Mouse (Mus musculus) lung, postnatal 4 days (tissue): Measurements from ENCODE around the gene Kcnma1.

Experiments used
- DNase-seq, 2 experiments: peaks; one replicate each; pipeline ENCODE4 v3.0.0; 2021

Kcnma1 gene

DNA sequence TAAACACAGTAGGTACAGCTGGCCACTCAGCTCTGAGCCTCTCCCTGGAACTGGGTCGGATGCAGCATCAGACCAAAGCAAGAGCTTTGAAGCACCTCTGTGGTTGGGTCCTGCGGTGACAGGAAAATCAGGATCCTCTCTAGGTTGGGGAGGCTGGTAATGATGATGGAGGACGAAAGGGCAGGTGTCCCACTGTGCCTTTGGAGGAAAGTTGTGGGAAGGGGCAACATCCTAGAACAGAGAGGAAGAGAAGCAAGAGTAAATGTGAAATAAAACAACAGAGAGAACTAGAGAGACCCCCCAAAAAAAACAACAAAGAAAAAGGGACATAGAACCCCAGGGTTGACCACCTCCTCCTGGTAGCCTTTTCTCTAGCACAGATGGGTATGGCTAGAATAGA lies at the start of gene Kcnma1:
TSS of gene Kcnma1 (minus strand) at position 101 of the 400 bp plus-strand sequence.
- no peak for DNase-seq

GRCm38 (mm10) chr14:24059747-24060146 lies 45.5 kb upstream of the Kcnma1 start:
- peak in 1 of 2 experiments; percentile 38 for DNase-seq

DNA sequence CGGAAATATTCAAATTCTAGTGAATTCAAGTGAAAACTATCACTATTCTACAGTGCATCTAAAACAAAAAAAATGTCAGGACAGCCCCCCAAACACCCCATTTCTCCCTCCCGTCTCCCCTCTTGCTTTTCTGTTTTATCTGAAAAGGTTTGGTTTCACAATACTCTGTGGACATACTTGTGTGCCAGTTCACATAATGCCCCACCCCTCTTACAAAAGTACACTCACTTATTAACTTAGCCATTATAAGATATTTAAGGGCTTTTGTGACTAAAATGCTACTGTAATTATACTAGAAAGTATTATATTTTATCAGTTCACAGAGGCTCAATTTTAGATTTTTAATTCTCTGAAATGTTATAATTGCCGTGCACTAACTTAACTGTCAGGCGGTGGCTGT lies 45.0 kb upstream of the Kcnma1 start:
- no peak for DNase-seq

GRCm38 (mm10) chr14:24051821-24052220 lies 37.5 kb upstream of the Kcnma1 start:
- no peak for DNase-seq

DNA sequence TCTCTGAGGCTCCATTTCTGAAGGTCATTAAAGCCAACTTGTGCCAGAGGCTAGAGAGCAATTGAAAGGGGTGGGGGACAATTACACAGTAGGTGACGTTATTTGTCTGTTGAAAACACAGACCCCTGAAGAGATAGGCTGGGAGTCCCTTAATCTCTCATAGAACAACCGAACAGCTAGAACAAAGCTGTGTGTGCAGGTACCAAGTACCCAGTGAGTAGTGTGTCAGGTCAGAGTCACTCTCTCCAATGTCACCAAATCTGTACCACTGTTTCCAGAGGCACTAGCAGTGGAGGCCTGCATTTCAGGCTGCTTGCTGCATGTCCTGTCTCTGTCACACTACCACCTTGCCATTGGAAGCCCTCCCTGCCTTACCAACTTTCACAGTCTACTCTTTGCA lies 22.3 kb upstream of the Kcnma1 start:
- no peak for DNase-seq

DNA sequence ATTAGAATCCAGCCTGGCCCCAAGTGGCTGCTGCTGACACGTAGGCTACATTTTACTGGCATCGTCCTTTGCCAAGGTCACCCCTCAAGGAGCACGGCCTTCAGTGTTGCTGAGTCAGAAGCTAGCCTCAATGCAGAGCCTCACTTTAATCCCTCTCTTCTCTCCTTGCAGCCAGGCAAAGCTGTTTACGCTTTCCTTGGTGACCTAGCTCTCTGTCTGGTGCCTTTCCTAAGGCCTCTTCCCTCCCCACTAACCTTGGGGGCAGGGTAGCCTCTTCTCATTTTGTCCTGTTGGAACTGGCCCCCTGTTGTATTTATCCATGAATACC lies 21.9 kb upstream of the Kcnma1 start:
- DNase-seq = peak; percentile 5 to 29

DNA sequence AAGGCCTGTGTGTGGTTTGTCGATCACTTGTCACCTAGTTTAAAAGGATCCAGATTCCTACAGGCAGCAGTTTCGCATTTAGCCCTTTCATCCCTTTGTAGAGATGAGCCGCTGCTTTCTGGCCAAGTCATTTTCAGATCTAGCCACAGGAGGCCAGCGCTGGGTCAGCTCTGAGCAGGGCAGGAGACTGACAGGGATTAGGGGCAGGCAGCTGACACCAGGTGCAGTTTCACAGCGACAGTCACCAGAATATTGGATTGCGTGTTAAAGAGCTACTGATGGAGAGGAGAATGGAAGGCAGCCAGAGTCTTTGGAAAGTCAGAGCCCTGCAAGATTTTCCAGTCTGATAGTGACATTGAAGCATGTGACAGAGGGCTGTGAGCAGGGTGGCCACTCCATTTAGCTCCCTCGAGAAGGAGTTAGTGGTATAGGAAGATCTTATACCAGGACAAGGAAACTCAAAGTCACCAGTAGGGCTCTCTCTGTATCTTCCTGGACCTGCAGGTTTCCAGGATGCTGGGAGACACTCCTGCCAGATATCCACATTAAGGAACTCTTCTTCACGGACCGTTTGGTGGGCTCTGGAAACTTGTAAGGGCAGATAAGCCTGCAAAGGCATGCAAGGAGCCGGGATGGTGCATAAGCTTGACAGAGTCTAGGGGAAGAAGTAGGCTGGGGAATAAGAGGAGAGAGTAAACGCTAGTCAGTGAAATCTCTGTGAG lies 21.4 kb upstream of the Kcnma1 start:
- peak in 1 of 2 experiments; percentile 42 for DNase-seq

DNA sequence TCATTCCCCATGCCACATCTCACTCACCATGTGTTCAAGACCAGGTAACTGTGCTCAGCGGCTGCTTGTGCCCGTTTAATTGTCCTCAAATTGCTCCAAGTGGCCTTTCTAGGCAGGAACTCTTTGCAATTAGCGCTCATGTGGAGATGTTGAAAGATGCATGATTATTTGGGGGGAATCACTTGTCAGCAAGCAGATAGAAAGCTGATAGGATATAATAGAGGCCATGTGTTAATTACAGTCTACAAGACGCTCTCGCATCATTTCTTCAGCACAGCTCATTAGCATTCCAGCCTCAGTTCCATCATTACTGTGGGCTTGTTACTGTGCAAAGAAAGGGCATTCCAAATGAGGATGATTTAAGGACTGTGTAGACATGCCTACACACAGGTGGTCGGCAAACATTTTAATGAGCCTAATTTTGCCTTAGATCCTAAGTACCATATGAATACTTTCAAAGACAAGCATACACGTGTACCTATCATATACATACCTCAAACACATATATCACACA lies 18.6 kb upstream of the Kcnma1 start:
- no peak for DNase-seq

DNA sequence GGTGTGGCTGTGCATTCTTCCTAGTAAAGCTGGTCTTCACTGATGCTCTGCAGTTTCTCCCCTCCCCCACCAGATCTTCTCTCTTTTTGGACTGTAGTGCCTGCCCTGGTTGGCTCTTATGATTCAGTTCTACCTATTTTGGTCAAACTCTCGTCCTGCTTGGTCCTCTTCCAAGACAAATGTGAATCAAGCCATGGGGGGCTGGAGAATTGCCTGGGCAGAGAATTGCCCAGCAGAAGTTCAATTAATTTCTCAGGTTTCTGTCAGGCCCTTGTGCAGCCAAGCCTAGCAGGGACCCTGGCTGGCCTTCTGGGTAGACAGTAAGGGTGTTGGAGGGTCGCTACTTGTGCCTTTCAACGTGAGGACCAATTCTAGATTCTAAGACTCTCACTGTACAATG lies 17.9 kb upstream of the Kcnma1 start:
- no peak for DNase-seq

- no peak for DNase-seq
These were observed 6.4 kb upstream of the Kcnma1 start for GRCm38 (mm10) chr14:24020718-24021117.

- no peak for DNase-seq
These were observed 4.3 kb downstream of the Kcnma1 start for GRCm38 (mm10) chr14:24009978-24010377.

DNA sequence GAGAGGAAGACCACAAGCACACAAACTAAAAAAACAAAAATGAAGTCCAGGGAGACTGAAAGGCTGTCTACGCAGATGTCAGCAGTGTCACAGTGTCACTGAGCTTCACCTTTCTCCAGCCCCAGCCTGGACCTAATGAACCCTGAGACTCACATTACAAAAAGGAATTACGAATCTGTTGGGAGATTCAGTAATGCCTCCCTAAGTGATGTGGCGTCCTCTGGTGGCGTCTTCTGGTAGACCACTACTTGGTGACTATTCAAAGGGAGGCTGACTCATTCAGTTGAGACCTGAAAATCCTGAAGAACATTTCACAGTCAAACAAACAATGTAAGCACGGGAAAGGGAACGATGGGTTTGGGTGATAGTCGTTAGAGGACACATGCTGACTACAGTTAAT lies 6.0 kb downstream of the Kcnma1 start:
- peak; percentile 48 to 77 for DNase-seq

DNA sequence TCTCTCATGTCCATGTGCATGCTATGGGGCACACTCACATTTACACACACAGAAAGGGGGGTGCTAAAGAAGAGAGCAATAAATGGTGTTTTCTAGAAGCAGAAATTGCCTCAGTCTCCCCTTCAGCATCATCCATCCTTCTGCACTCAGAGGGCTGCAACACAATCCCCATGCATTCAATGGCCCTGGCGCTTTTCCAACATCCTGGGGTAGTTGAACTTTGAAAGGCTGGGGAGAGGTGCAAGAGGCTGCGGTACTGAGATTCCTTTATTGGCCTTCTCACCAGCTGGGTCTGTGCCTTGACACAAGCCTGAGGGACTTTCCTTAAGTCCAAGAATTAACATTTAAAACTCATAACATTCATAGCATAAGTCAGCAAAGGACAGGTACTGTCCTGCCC lies 8.0 kb downstream of the Kcnma1 start:
- DNase-seq = no peak

GRCm38 (mm10) chr14:24004471-24005271 lies 9.6 kb downstream of the Kcnma1 start:
- DNase-seq = peak; percentile 26 to 47

- peak; percentile 24 to 49 for DNase-seq
These were observed 10.6 kb downstream of the Kcnma1 start for GRCm38 (mm10) chr14:24003450-24004381.

DNA sequence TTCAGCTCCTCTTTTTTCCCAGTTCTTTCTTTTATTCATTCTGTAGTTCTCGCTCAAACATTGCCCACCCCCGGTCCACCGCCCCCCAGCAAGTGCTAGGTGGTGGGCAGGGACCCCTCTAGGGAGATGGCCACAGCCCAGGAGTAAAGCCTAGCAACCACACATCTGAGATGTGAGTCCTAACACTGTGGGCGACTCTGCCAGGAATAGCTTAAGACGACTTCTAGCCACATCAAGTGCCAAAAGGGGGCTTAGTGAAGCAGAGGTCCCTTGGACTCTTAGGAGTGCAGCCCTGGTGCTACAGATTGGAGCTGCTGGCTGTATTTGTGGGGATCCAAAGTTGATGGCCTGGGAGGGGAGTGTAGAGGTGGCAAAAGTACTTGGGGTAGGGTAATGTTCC lies 11.6 kb downstream of the Kcnma1 start:
- no peak for DNase-seq

GRCm38 (mm10) chr14:23997912-23998311 lies 16.4 kb downstream of the Kcnma1 start:
- DNase-seq = peak in 1 of 2 experiments; percentile 34

- DNase-seq = no peak
These were observed 18.5 kb downstream of the Kcnma1 start for GRCm38 (mm10) chr14:23995831-23996230.

DNA sequence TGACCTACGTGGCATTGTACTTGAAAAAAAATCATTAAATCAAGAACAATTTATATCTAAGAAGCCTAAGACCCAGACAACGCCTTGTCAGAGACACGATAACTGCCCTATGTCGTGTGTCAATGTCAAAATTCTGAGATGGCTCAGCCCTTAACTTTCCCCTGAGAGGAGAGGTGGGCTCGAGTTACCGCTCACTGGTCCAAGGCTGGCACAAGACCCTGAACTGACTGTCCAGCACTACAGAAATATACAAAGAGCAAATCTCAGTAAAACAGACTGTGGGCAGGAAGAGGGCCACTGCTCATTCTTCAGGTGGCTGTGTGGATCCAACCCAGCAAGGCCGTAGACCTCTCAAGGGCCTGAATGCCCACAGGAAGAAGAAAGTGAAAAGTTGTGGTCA lies 23.4 kb downstream of the Kcnma1 start:
- no peak for DNase-seq

- DNase-seq = no peak
These were observed 24.6 kb downstream of the Kcnma1 start for GRCm38 (mm10) chr14:23989696-23990095.

DNA sequence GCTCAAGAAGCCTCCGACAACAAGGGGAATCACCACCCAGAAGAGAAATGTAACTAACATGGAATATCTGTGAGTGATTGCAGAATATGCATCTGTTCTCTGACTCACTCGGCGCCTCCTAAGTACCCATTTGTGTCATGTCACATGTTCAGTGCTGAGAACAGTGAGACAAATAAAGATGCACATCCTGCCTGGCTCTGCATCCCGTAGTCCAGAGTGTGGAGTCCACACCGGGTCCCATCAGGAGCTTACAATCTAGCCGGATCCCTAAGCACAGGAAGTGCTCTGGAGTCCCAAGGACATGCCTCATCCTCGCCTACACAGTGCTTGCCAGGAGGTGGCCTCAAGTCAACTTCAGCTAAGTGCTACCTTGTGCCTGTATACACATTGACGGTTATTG lies 32.1 kb downstream of the Kcnma1 start:
- DNase-seq = no peak

DNA sequence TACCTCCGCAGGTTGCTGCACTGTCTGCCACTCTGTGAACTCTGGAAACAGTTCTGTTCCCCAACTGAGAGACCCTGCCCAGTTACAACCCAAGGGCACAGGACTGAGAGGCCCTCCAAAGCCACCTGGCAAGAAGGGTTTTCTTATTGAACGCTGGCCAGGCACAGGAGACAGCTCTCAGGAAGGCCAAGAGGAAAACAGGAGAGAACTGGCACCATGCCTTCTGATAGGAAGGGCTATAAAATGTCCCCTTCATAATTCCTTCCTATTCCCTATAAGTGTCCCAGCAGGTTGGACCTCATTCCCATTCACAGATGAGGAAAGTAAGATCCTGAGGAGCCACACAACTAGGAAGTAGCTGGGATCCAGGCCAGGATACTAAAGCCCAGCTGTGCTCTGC lies 39.6 kb downstream of the Kcnma1 start:
- DNase-seq = no peak

GRCm38 (mm10) chr14:23966471-23966870 lies 47.8 kb downstream of the Kcnma1 start:
- DNase-seq = no peak
